14 mouse cellular contexts compared by ENCODE assay signal in the genomic region with DNA sequence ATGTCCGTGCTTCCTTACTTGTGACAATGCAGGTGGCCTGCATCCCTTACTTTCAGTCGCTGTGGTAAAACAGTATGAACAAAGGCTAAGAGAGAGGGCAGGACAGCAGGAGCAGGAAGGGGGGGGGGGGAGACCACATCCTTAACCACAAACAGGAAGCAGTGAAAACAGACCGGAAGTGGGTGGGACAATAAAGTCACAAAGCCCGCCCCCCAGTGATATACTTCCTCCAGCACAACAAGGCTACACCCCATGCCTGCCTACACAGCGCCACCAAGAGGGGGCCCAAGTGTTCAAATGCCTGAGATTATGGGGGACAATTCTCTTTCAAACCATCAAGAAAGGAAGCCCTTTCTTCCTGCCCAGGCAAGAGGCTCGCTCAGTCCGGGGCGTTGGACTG.
DNase-seq lines count a peak whose midpoint lies in the region; ATAC-seq lines count a peak whose summit lies in the region.
"Had no signal": no experiment of that assay in that cellular context is flagged by ENCODE, and none has a peak within 500 bp of the region (broad histone marks: within the 10 kb centered on the region; RNA-seq: fewer than 3 reads in every experiment).

No protein-coding gene starts in this region.

- H3K36me3 ChIP-seq in hindbrain, embryonic 10.5 days, result no peaks in the 10 kb centered on the region
- H3K36me3 ChIP-seq in hindbrain, embryonic 14.5 days (replicated peaks; ENCODE audit: control insufficient read depth, insufficient read depth), result no peaks in the 10 kb centered on the region
- H3K36me3 ChIP-seq: embryonic facial prominence, embryonic 12.5 days; heart, embryonic 13.5 days; midbrain, embryonic 12.5 days had no signal

- H3K27me3 ChIP-seq in hindbrain, embryonic 10.5 days (ENCODE audit: insufficient read depth, poor library complexity, severe bottlenecking), result no peaks in the 10 kb centered on the region
- no peaks in the 10 kb centered on the region for H3K27me3 ChIP-seq in hindbrain, embryonic 14.5 days (ENCODE audit: control insufficient read depth, insufficient read depth, low read length)
- H3K27me3 ChIP-seq: embryonic facial prominence, embryonic 12.5 days; heart, embryonic 13.5 days; midbrain, embryonic 12.5 days had no signal

- DNase-seq in hindbrain, embryonic 10.5 days (ENCODE audit: low spot score), result no peak
- no peak for DNase-seq in hindbrain, embryonic 14.5 days (ENCODE audit: low spot score)
- DNase-seq in 416B (ENCODE audit: low read depth) (peak; percentile 59), ZHBTc4 (ENCODE audit: low read depth, low spot score) (peak; percentile 72)
- DNase-seq in naive thymus-derived CD4-positive, alpha-beta T cell, adult 2 months (ENCODE audit: low read depth), result peak; percentile 65
- no peak for DNase-seq in left cerebral cortex, adult 11 months (ENCODE audit: low spot score)
- DNase-seq in cerebellum, postnatal 14 days, result no peak
- DNase-seq in embryo, embryonic 11 days, result no peak
- DNase-seq: adrenal gland, adult 2 months; forebrain, postnatal 0 days; spleen, adult 18-20 months had no signal

- 90% methylated on average over 8 of the region's 8 CpGs for WGBS in hindbrain, embryonic 10.5 days
- WGBS in hindbrain, embryonic 14.5 days, result 91% methylated on average over 8 of the region's 8 CpGs

- no peak overlapping the region for H3K4me2 ChIP-seq in hindbrain, embryonic 14.5 days (replicated peaks)
- H3K4me2 ChIP-seq: embryonic facial prominence, embryonic 12.5 days; heart, embryonic 13.5 days; midbrain, embryonic 12.5 days had no signal

- H3K4me3 ChIP-seq in hindbrain, embryonic 10.5 days, result no peak overlapping the region
- H3K4me3 ChIP-seq in hindbrain, embryonic 14.5 days (replicated peaks; ENCODE audit: low read length), result no peak overlapping the region
- H3K4me3 ChIP-seq: embryonic facial prominence, embryonic 12.5 days; heart, embryonic 13.5 days; midbrain, embryonic 12.5 days had no signal

- ATAC-seq in hindbrain, embryonic 14.5 days (ENCODE audit: low FRiP score), result no peak
- ATAC-seq: forebrain, postnatal 0 days had no signal

- H3K4me1 ChIP-seq in hindbrain, embryonic 10.5 days (replicated peaks), result peaks cover 10% of the 10 kb centered on the region; the same call in 1 of the 2 replicates
- no peaks in the 10 kb centered on the region; the same call in 1 of the 2 replicates for H3K4me1 ChIP-seq in hindbrain, embryonic 14.5 days (replicated peaks; ENCODE audit: control insufficient read depth, insufficient read depth, low read length)
- H3K4me1 ChIP-seq: heart, embryonic 13.5 days; midbrain, embryonic 12.5 days had no signal

- H3K9ac ChIP-seq in hindbrain, embryonic 14.5 days, result no peak overlapping the region
- H3K9ac ChIP-seq: embryonic facial prominence, embryonic 12.5 days; forebrain, postnatal 0 days; heart, embryonic 13.5 days; midbrain, embryonic 12.5 days had no signal

- H3K27ac ChIP-seq in hindbrain, embryonic 10.5 days, result 0 out of 2 replicates have a peak overlapping the region, but pooled peaks have one; percentile 29
- H3K27ac ChIP-seq in hindbrain, embryonic 14.5 days, result no peak overlapping the region
- H3K27ac ChIP-seq: embryonic facial prominence, embryonic 12.5 days; heart, embryonic 13.5 days; midbrain, embryonic 12.5 days had no signal

- H3K9me3 ChIP-seq in hindbrain, embryonic 10.5 days, result peaks cover 4% of the 10 kb centered on the region; the same call in 1 of the 2 replicates
- H3K9me3 ChIP-seq in hindbrain, embryonic 14.5 days (ENCODE audit: control insufficient read depth, low read length), result peaks cover 4% of the 10 kb centered on the region; the same call in 1 of the 2 replicates
- H3K9me3 ChIP-seq: midbrain, embryonic 12.5 days had no signal

Comparison
In these comparisons a context has a peak if more than half of its experiments do, and no peak if none do; other contexts are left out.
1. DNase-seq: peak in 416B (single experiment), ZHBTc4 (single experiment) and naive thymus-derived CD4-positive, alpha-beta T cell, adult 2 months (single experiment); none in hindbrain, embryonic 10.5 days (single experiment), hindbrain, embryonic 14.5 days (single experiment), left cerebral cortex, adult 11 months (single experiment), cerebellum, postnatal 14 days (0 of 2) and embryo, embryonic 11 days (single experiment).